Mouse (Mus musculus) liver (tissue): ENCODE results near the gene Mettl6.
"Not testable (repeated sequence)": the region's sequence is repeated elsewhere in the genome, so short reads cannot be mapped to it uniquely, and the experiment has no call there.

Experiments
- DNase-seq: peaks from one replicate; pipeline ENCODE4 v3.0.0-alpha.2; 2020; ENCODE audit warnings: mixed read lengths

Mettl6 gene

DNA sequence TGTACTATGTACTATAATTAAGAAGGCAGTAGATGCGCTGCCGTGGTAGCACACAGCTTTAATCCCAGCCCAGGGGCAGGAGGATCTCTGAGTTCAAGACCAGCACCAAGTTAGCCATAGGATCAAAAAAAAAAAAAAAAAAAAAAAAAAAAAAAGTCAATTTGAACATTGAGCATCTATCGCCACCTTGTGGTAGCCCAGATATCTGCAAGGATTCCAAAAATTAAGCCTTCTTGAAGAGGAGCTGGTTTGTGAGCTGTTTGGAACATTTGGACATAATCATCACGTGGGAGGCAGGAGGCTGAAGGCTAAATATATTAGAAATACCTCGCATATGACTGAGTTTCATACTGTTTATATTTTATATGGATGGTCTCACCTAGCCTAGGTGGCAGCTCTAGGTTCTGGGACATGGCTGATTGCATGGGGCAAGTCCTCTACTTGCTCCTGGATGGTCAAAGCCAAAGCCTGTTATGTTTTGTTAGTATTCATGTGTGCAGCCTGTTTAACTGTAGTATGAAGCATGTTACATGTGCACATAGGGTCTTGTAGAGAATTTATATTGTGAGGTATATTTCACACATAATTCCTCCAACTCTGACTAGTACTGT lies 22.3 kb downstream of the Mettl6 start:
- DNase-seq, result peak; percentile 67

DNA sequence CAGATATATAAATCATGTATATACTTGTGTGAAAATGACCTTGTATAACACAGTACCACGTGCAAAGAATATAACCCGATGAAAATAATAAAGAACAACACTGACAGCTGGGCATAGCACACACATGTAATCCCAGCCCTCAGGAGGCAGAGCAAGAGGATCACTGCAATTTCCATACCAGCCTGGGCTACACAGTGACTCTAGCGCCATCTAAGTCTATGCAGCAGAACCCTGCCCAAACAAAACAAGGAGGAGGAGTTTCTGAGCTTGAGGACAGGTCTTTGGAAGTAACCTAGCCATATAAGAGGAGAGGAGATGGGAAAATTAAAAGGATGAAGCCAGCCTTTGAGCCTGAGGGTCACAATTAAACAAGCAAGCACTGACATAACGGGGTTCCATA lies 25.1 kb downstream of the Mettl6 start:
- DNase-seq, result no peak

DNA sequence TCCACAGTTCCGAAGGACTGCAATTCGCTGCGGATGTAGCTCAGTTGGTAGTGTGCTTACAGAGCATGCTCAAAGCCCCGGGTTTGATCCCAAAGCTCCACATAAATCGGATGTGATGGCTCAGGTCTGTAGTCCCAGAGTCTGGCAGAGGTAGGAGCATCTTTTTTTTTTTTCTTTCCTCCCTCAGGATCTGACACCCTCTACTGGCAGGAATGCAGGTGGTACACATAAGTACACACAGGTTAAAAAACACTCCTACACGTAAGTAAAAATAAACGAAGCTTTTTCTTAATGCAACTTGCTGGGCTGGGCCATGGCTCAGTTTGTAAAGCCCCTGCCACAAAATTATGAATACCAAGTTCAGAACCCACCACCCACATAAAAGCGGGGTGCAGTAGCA lies 30.7 kb downstream of the Mettl6 start:
- DNase-seq, result no peak

DNA sequence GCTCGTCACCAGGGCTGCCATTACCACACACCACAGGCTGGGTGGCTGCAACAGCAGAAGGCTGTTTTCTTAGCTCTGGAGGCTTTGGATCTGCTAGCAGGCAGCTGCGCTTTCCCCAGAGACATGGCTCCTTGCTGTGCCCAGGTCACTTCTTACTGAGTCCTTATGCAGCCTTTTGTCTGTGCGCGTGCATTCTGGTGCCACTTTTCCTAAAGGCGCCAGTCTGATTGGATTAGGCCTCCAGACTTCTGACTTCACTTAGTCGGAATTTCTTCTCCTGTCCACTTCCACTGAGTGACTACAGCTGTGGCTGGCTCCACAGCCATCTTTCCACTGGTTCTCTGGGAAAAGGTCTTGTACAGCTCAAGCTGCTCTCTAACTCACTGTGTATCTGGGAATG lies 32.0 kb downstream of the Mettl6 start:
- DNase-seq, result no peak

DNA sequence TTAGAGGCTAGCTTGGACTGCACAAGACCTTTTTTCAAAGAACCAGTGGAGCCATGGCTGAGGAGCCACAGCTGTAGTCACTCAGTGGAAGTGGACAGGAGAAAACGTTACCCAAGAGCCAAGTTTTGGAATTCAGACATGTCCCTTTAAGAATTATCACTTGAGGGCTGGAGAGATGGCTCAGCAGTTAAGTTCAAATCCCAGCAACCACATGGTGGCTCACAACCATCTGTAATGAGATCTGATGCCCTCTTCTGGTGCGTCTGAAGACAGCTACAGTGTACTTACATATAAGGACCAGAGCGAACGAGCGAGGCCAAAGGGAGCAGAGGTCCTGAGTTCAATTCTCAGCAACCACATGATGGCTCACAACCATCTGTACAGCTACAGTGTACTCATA lies 32.6 kb downstream of the Mettl6 start:
- DNase-seq, result not testable (repeated sequence)

DNA sequence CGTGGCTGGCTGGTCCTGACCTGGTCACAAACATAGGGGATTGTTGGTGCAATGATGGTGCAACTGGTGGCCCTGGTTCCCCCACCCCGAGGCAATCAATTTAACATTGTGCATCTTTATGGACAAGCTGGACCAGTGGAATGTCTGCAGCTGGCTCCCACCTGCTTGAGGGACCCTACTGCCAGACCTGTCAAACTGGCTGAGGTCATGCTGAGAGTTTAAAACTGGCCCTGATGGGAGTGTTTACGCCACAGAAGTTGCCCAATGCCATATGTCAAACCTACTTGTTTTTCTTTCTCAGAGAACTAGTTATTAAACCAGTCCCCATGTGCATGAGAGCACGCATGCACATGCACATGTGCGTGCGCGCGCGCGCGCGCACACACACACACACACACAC lies 36.8 kb downstream of the Mettl6 start:
- no peak for DNase-seq

DNA sequence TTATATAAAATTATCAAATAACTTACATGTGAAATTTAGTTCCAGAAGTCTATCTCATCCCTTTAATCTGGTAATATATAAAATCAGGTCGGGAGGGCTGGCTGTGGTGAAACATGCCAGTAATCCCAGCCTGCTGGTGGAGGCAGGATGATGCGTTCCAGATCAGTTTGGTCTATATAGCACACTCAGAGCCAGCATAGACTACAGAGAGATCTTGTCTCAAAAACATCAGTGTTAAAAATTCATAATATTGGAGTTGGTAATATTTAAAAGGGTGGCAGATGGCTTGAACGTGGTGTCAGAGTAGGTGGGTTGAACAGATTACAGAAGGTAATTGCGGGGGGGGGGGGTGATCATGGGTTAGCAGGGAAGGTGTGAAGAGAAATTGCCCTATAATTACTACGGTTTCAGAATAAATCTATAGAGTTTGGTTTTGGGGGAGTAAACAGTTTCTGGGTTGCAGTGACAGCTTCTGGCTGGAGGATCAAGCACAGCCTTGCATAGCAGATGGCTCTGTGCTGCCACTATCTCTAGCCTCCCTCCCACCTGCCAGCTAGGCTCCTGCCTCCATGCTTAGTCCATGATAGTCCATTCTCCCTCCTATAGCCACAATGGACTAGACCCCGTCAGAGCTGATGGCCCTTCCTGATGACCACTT lies 38.6 kb downstream of the Mettl6 start:
- DNase-seq, result no peak

DNA sequence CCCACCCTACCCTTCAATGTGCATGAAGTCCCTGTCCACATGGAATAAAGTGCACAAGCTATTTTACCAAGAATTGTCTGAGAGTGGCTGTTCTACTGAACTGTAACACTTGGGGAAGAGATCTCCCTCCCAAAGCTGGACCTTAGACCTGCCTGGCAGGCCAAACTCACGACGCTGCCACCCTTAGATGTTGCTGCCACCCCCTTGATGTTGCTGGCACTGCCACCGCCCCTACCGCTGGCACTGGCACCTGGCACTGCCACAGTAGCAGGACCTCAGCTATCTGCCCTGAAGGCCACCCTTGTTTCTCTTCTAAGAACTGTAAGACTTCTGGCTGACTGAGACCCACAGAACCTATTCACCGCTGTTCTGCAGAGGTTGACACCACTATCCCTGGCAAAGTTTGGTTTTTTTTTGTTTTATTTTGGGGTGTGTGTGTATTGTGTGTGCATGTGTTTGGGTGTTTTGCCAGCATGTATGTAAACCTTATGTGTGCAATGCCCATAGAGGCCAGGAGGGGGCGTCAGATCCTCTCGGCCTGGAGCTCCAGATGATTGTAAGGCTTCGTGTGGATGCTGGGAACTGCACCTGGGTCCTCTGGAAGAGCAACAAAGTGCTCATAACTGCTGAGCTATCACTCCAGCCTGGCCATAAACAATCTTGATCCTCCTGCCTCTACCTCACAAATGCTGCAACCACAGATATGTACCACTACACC lies 39.8 kb downstream of the Mettl6 start:
- no peak for DNase-seq

DNA sequence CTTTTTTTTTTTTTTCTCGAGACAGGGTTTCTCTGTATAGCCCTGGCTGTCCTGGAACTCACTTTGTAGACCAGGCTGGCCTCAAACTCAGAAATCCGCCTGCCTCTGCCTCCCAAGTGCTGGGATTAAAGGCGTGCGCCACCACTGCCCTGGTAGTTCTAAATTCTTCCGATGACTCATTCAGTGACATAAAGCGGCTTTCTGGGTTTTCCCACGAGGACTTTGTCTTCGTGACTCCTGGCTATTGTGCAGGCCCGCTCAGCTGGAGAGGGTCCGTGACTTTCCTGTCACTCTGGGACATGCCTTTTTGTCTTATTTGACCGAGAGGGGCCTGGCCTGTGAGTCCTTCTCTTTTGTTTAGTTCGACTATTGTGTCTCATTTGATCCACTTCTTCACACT lies 40.9 kb downstream of the Mettl6 start:
- not testable (repeated sequence) for DNase-seq

DNA sequence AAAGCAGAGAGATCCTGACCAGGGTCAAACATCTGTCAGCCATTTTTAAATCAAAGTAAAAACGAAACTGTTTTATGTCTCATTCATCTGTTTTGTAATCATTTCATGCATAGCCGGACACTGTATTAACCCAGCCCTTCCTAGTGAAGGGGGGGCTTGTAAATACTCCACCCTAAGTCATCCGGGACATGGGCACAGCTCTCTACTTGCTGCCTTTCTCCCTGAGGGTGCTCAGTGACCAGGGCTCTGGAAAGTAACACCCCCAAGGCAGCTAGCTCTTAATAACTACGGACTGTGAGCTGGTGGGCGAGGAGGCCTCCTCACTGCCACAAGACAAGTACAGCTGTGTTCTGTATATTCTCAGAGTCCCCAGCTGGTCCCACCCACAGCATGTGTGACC lies 45.8 kb downstream of the Mettl6 start:
- DNase-seq, result no peak

DNA sequence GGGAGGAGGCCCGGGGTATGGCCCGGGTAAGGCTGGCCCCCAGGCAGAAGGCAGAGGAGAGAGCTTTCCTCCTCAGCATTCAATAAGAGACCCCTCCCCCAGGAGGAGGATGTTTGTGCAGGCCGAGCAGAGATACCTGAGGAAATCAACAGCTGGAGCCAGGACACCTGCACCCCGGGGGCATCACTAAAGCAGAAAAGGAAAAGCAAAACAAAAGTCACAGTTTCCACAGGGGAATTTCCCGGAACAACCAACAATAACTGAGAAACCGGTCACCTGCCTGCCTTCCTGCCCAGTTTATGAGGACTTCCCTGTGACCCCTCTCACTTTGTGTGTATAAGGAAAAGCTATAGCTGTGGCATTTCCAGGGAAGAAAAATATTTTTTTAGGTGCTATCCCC lies 51.2 kb downstream of the Mettl6 start:
- DNase-seq, result no peak

DNA sequence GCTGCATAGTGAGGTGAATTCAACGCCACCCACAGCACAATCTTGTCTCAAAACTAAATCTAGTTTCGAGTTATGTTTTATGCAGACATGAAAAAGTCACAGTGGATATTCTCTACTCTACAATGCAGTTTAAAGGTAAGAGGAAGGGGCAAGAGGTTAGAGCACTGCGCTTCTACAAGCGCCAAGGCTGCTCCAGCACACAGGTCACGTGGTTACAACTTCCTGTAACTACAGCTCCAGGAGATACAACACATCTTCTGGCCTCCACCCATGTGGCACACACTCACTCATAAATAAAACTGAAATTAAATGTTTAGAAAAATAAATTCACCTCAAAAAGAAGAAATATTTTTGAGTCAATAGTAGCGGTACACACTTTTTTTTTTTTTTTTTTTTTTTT lies 54.1 kb downstream of the Mettl6 start:
- no peak for DNase-seq

DNA sequence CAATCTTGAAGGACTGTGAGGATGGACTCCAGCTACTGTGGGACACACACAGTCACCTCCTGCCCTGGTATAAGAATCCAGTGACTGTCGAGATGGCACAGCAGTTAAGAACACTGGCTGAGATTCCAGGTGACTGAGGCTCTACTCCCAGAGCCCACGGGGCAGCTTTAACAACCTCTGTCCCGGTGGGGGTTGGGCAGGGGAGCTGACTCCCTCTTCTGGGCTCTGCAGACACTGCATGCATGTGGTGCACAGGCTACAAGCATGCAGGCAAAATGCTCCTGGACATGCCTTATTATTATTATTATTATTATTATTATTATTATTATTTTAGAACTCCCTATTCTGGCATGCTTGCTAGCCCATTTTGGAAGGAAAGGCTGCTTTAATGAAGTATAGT lies 54.6 kb downstream of the Mettl6 start:
- DNase-seq, result no peak

DNA sequence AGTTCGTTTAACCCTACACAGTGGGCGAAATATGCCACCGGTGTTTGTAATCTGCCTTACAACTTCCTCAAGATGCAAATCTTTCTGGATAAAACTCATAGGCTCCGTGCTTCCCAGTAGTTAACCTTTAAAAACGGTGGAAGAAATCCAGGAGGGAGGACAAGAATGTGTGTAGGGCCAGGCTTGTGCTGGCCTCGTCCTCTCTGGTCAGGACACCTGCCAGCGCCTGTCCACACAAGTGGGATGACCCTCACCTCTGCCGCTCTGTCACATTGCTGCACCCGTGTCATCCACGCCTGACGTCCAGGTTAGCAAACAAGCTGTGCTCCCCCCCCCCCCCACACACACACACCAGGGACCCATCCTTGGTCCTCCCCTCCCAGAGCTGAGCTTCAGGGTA lies 55.6 kb downstream of the Mettl6 start:
- DNase-seq, result no peak

DNA sequence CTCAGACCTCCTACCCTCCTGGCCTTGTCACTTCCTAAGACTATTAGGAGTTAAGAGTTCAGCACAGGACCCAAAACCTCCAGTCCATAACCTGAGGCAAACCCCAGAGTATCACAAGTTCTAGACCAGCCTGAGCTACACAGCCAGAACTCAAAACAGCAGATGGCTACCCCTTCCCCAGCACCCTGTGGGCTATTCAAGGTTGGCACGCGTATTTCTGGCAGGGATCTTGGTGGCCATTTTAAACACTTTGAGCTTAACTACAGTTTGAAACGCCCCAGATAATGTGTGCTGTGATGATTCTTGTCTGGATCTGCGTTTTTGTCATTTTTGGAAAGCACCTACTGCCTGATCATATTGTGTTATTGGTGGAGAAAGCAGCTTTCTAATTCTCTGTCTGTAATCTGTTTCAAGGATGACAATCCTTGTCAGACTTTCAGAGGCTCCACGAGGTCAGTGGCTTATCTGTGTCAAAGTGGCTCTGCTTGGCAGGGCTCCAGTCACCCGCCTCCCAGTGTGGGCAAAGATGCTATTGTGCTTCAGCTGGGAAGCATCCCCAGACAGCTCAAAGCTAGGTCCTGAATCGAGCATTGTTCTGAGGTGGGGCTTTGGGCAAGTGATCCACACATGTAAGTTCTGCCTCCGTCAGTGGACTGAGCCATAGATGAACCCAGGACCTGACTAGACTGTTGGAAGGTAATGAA lies 56.9 kb downstream of the Mettl6 start:
- DNase-seq, result no peak

DNA sequence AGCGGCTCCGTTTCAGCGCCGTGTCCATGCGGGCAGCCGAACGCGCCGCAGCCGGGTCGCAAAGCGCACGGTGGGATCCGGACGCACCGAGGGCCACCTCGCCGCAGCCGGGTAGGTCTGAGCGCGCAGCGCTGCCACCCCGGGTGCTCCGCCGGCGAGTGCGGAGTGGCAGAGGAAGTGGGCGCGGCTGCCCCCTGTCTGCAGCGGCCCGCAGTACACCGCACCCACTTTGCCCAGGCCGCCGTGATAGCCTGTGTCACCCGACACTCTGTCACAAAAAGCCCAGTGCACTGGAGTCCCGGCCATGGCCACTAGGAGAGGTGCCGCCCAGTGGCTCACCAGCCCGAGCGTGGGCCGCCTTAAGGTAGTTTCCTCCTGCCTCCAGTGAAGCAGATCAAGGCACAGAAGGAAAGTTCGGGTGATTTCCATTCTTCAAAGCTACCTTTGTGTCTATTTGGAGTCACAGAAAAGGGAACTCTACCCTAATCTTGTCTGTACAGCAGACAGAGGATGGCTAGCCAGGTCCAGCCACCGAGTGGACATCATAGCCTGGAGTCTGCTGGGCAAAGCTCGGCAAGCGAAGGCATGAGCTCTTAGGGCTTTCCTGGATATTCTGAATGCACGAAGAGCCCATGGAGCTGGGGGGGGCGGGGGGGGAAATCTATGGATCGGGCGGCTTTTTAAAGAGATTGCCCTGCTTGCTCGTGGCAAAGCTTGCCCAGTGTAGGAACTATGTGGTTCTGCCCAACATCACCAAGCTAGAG lies 58.7 kb downstream of the Mettl6 start, which contains the start of gene Sh3bp5:
Sh3bp5 (minus strand) TSS at position 149 of the 764 bp plus-strand sequence.
- DNase-seq, result peak; percentile 86

DNA sequence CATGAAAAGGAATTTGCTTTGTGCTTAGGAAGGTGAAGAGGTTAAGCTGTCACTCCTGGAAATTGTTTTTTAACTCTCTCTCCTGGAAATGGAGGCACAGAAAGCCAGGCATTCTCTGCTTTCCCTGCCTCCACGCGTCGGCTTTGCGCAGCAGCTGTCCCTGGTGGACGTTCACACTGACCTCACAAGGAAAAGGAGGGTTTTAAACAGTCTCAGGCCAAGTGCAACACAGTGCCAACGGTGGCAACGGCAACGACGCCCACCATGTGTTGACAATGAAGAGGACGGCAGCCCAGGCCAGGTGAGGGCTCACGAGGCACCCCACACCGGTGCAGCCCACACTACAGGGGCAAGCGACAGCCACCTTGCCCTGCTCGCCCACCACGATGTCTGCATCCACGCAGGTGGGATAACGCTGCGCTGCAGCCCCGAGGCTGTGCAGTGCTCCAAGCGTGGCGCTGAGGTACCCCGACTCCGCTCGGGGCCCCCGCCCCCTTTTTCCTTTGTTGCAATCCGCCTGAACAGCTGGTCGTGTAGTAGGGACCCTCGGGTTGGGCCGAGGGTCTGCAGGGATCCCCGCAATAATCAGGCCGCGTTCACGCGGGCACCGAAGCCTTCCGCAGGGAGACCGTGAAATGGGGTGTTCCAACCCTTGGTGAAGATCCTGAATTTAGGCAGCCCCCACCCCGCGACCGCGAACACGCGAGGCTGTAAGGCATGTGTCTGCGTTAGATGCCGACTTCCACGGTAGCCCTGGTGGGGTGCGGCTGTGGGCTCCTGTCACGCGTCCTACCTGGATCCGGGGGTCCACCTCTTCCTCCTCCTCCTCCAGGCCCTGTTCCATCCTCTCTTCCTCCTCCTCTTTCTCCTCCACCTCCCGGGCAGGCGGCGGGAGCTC lies 59.6 kb downstream of the Mettl6 start:
- no peak for DNase-seq

DNA sequence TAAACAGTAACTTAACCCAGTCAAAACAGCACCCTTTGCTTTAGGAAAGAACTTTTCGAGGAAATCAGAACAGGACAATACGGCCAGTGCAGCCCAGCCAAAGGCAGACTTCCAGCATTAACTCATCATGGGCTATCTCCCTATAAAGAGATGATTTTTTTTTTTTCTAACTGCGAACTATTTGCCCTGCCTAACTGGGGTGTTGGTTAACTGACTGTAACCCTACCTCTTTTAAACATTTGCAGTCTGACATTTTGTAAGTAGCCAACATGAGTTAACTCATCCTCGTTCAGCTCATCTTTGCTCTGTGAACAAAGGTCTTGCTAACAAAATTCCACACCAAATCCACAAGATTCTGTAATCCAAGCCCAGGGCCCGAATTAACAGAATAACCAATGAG lies 60.4 kb downstream of the Mettl6 start:
- DNase-seq, result no peak

DNA sequence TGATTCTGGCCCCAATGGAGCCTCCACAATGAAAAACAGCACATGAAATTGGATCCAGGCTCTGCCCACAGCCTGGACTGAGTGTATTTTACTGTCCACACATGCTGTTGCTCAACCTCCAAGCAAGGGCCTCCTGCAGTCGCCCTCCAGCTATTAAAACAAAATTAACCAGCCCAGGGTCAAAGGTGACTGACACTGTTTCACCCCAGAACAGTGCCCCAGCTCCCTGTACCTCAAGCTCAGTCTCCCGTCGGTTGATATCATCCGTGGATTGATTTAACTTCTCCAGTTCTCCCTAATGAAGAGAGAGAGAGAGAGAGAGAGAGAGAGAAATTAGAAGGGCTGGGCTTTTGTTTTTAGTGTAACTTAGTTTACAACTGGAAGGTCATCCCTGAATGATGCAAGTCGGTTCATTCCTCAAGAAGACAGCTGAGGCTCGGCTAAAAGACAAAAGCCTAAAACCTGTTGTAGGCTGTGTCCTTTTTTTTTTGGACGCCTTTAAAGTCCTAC lies 60.9 kb downstream of the Mettl6 start:
- DNase-seq, result peak; percentile 31

DNA sequence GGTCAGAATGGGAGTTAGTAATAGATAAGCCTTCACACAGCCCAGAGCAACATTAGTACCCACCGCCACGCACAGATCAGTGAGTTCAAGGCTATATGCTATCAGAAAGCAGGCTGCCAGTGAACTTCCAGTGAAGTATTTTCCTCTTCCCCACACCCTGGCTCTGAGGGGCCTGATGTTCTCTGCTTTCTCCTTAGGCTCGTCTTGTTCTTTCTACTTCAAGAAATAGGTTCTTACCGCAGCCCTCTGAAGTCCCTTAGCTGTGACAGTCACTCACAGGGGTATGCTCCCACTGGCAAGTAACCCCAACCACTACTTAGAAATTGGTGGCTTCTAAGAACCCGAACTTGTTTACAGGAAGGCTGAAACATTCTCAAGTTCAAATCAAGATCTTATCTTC lies 61.7 kb downstream of the Mettl6 start:
- no peak for DNase-seq

DNA sequence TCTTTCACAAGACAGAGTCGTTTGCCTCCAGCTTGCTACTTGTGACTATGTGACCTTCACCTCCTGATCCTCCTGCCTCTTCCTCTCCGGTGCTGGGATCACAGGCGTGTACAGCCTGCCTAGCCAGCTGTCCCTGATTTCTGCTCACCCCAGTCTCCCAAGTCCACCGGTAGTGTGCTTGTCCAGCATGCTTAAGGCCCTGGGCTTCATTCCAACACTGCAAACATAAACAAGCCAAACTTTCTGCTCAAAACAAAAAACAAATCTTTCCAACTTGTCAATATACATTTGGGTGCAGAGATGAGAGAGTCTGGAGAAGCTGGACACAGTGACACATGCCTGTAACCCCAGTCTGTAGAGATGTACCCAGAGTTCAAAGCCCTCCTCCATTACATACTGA lies 62.4 kb downstream of the Mettl6 start:
- no peak for DNase-seq
